Mouse (Mus musculus): ENCODE results near the gene Cnn3. TPM values are rescaled to one million over a fixed set of nuclear protein-coding genes. Genes with fewer than 3 reads are reported as not detected.

Gene Cnn3
- polyA plus RNA-seq, 1 experiment from 2014 or later: 891 TPM

Other genes starting within 250 kb of the Cnn3 start
- gene Tmem56, start 143.4 kb upstream of the Cnn3 start, polyA plus RNA-seq (2016; fragmentation: Nextera tagmentation; extraction: Ambion mirVana): 0.79 and 1.2 TPM in 2 replicates
- gene Alg14, start 134.7 kb upstream of the Cnn3 start, polyA plus RNA-seq (2016; fragmentation: Nextera tagmentation; extraction: Ambion mirVana): 28.7 and 38.5 TPM in 2 replicates
- gene Slc44a3, start 105.9 kb downstream of the Cnn3 start, polyA plus RNA-seq (2016; fragmentation: Nextera tagmentation; extraction: Ambion mirVana): 0.97 and 1.5 TPM in 2 replicates
- gene 4930432M17Rik, start 244.3 kb downstream of the Cnn3 start, polyA plus RNA-seq (2016; fragmentation: Nextera tagmentation; extraction: Ambion mirVana): not detected in 2 replicates

All from hindbrain, embryonic 12.5 days (tissue).